Mouse (Mus musculus): ENCODE data around the gene Pfdn4.

Pfdn4 gene

GRCm38 (mm10) chr2:170520321-170520971, 24.2 kb downstream of the Pfdn4 start:
- no peaks in the 10 kb centered on the region for H3K27me3 ChIP-seq (ENCODE audit: control insufficient read depth, insufficient read depth, low read length, poor library complexity, severe bottlenecking)
- peaks cover 7% of the 10 kb centered on the region; the same call in 1 of the 2 replicates for H3K36me3 ChIP-seq (ENCODE audit: control insufficient read depth, insufficient read depth, low read length, poor library complexity, severe bottlenecking)
- peak; percentile 52 for DNase-seq (ENCODE audit: low read depth, low spot score)

- DNase-seq (ENCODE audit: low read depth, low spot score) = no peak
- no peaks in the 10 kb centered on the region for H3K27me3 ChIP-seq (ENCODE audit: control insufficient read depth, insufficient read depth, low read length, poor library complexity, severe bottlenecking)
Measured at GRCm38 (mm10) chr2:170526513-170526912, 30.3 kb downstream of the Pfdn4 start.

GRCm38 (mm10) chr2:170528061-170528460, 31.8 kb downstream of the Pfdn4 start:
- no peaks in the 10 kb centered on the region for H3K27me3 ChIP-seq (ENCODE audit: control insufficient read depth, insufficient read depth, low read length, poor library complexity, severe bottlenecking)
- H3K36me3 ChIP-seq (ENCODE audit: control insufficient read depth, insufficient read depth, low read length, poor library complexity, severe bottlenecking) = no peaks in the 10 kb centered on the region
- DNase-seq (ENCODE audit: low read depth, low spot score) = no peak

More at GRCm38 (mm10) chr2:170526513-170526912, 30.3 kb downstream of the Pfdn4 start:
- H3K36me3 ChIP-seq (ENCODE audit: control insufficient read depth, insufficient read depth, low read length, poor library complexity, severe bottlenecking) = no peaks in the 10 kb centered on the region

GRCm38 (mm10) chr2:170529766-170530165, 33.5 kb downstream of the Pfdn4 start:
- Histone ChIP-seq H3K27me3 (ENCODE audit: control insufficient read depth, insufficient read depth, low read length, poor library complexity, severe bottlenecking) (no peaks in the 10 kb centered on the region), H3K36me3 (ENCODE audit: control insufficient read depth, insufficient read depth, low read length, poor library complexity, severe bottlenecking) (no peaks in the 10 kb centered on the region)
- DNase-seq (ENCODE audit: low read depth, low spot score) = no peak

- Histone ChIP-seq H3K36me3 (ENCODE audit: control insufficient read depth, insufficient read depth, low read length, poor library complexity, severe bottlenecking) (no peaks in the 10 kb centered on the region), H3K27me3 (ENCODE audit: control insufficient read depth, insufficient read depth, low read length, poor library complexity, severe bottlenecking) (no peaks in the 10 kb centered on the region)
- no peak for DNase-seq (ENCODE audit: low read depth, low spot score)
Measured at GRCm38 (mm10) chr2:170530256-170530655, 34.0 kb downstream of the Pfdn4 start.

GRCm38 (mm10) chr2:170534116-170534802, 38.0 kb downstream of the Pfdn4 start:
- no peak for DNase-seq (ENCODE audit: low read depth, low spot score)
- H3K36me3 ChIP-seq (ENCODE audit: control insufficient read depth, insufficient read depth, low read length, poor library complexity, severe bottlenecking) = no peaks in the 10 kb centered on the region
- H3K27me3 ChIP-seq (ENCODE audit: control insufficient read depth, insufficient read depth, low read length, poor library complexity, severe bottlenecking) = no peaks in the 10 kb centered on the region

GRCm38 (mm10) chr2:170534803-170535174, 38.6 kb downstream of the Pfdn4 start:
- Histone ChIP-seq H3K27me3 (ENCODE audit: control insufficient read depth, insufficient read depth, low read length, poor library complexity, severe bottlenecking) (no peaks in the 10 kb centered on the region), H3K36me3 (ENCODE audit: control insufficient read depth, insufficient read depth, low read length, poor library complexity, severe bottlenecking) (no peaks in the 10 kb centered on the region)
- no peak for DNase-seq (ENCODE audit: low read depth, low spot score)

- Histone ChIP-seq H3K27me3 (ENCODE audit: control insufficient read depth, insufficient read depth, low read length, poor library complexity, severe bottlenecking) (no peaks in the 10 kb centered on the region), H3K36me3 (ENCODE audit: control insufficient read depth, insufficient read depth, low read length, poor library complexity, severe bottlenecking) (no peaks in the 10 kb centered on the region)
- no peak for DNase-seq (ENCODE audit: low read depth, low spot score)
Measured at GRCm38 (mm10) chr2:170535841-170536240, 39.6 kb downstream of the Pfdn4 start.

- Histone ChIP-seq H3K36me3 (ENCODE audit: control insufficient read depth, insufficient read depth, low read length, poor library complexity, severe bottlenecking) (no peaks in the 10 kb centered on the region), H3K27me3 (ENCODE audit: control insufficient read depth, insufficient read depth, low read length, poor library complexity, severe bottlenecking) (no peaks in the 10 kb centered on the region)
- no peak for DNase-seq (ENCODE audit: low read depth, low spot score)
Measured at GRCm38 (mm10) chr2:170539211-170539610, 43.0 kb downstream of the Pfdn4 start.

GRCm38 (mm10) chr2:170543625-170544024, 47.4 kb downstream of the Pfdn4 start:
- no peaks in the 10 kb centered on the region for H3K36me3 ChIP-seq (ENCODE audit: control insufficient read depth, insufficient read depth, low read length, poor library complexity, severe bottlenecking)
- DNase-seq (ENCODE audit: low read depth, low spot score) = no peak
- no peaks in the 10 kb centered on the region for H3K27me3 ChIP-seq (ENCODE audit: control insufficient read depth, insufficient read depth, low read length, poor library complexity, severe bottlenecking)

- no peaks in the 10 kb centered on the region for H3K36me3 ChIP-seq (ENCODE audit: control insufficient read depth, insufficient read depth, low read length, poor library complexity, severe bottlenecking)
- no peak for DNase-seq (ENCODE audit: low read depth, low spot score)
Measured at GRCm38 (mm10) chr2:170544159-170544558, 47.9 kb downstream of the Pfdn4 start.

GRCm38 (mm10) chr2:170544950-170545349, 48.7 kb downstream of the Pfdn4 start:
- no peaks in the 10 kb centered on the region for H3K36me3 ChIP-seq (ENCODE audit: control insufficient read depth, insufficient read depth, low read length, poor library complexity, severe bottlenecking)
- DNase-seq (ENCODE audit: low read depth, low spot score) = no peak
- no peaks in the 10 kb centered on the region for H3K27me3 ChIP-seq (ENCODE audit: control insufficient read depth, insufficient read depth, low read length, poor library complexity, severe bottlenecking)

More at GRCm38 (mm10) chr2:170544159-170544558, 47.9 kb downstream of the Pfdn4 start:
- no peaks in the 10 kb centered on the region for H3K27me3 ChIP-seq (ENCODE audit: control insufficient read depth, insufficient read depth, low read length, poor library complexity, severe bottlenecking)

- Histone ChIP-seq H3K27me3 (ENCODE audit: control insufficient read depth, insufficient read depth, low read length, poor library complexity, severe bottlenecking) (no peaks in the 10 kb centered on the region), H3K36me3 (ENCODE audit: control insufficient read depth, insufficient read depth, low read length, poor library complexity, severe bottlenecking) (no peaks in the 10 kb centered on the region)
- DNase-seq (ENCODE audit: low read depth, low spot score) = no peak
Measured at GRCm38 (mm10) chr2:170545745-170546144, 49.5 kb downstream of the Pfdn4 start.

- Histone ChIP-seq H3K36me3 (ENCODE audit: control insufficient read depth, insufficient read depth, low read length, poor library complexity, severe bottlenecking) (no peaks in the 10 kb centered on the region), H3K27me3 (ENCODE audit: control insufficient read depth, insufficient read depth, low read length, poor library complexity, severe bottlenecking) (no peaks in the 10 kb centered on the region)
- no peak for DNase-seq (ENCODE audit: low read depth, low spot score)
Measured at GRCm38 (mm10) chr2:170547526-170547925, 51.3 kb downstream of the Pfdn4 start.

GRCm38 (mm10) chr2:170548046-170548445, 51.8 kb downstream of the Pfdn4 start:
- Histone ChIP-seq H3K36me3 (ENCODE audit: control insufficient read depth, insufficient read depth, low read length, poor library complexity, severe bottlenecking) (no peaks in the 10 kb centered on the region), H3K27me3 (ENCODE audit: control insufficient read depth, insufficient read depth, low read length, poor library complexity, severe bottlenecking) (no peaks in the 10 kb centered on the region)
- no peak for DNase-seq (ENCODE audit: low read depth, low spot score)
